Mouse (Mus musculus) kidney, adult 2 months (tissue): Measurements from ENCODE around the gene Bpifa6.

Experiments
- CTCF ChIP-seq: fragments of 200-500 bp; conservative IDR thresholded peaks from 2 replicates; pipeline ENCODE4 v1.5.1; 2011; ENCODE audit warnings: low read depth, mild to moderate bottlenecking, control low read depth, low read length, moderate library complexity, mixed read lengths; ENCODE audit not compliant: insufficient read depth, insufficient read length
- POLR2A ChIP-seq: fragments of 200-500 bp; IDR thresholded peaks from one replicate; pipeline ENCODE4 v1.6.1; 2011; ENCODE audit warnings: low read depth, low read length, control low read depth

DNA sequence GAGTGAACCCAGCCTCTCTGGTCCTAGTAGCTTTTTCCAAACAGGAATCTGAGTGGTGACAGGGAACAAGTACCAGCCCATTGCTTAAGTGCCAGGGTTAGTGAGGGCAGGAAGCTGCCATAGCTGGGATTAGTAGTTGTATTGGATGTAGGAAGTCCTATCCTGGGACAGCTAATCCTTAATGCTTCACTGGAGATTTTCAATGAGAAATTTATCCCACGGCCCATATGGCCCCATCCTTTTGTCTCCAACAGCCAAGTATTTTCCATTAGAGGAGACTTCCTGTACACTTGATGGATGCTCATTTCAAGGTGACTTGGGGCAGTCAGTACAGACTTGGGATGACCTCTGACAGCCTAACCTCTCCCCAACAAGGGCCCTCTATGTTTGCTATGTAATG lies 29.7 kb downstream of the Bpifa6 start:
- TF ChIP-seq CTCF (no peak), POLR2A (no peak)
